Mouse (Mus musculus) G1E (cell line): ENCODE data around the gene BC003965.
"Not testable (repeated sequence)": the region's sequence is repeated elsewhere in the genome, so short reads cannot be mapped to it uniquely, and the experiment has no call there.

Experiments used
- CTCF ChIP-seq: IDR thresholded peaks from 2 replicates; pipeline ENCODE4 v1.5.1; 2012; ENCODE audit warnings: low read depth, low read length, inconsistent platforms, mixed read lengths
- GATA1 ChIP-seq: IDR thresholded peaks from 2 replicates; pipeline ENCODE4 v1.6.1; 2012; ENCODE audit warnings: borderline replicate concordance, low read length, inconsistent platforms, mixed read lengths

- not testable (repeated sequence) for TF ChIP-seq CTCF, GATA1
These were observed 38.2 kb downstream of the BC003965 start for GRCm38 (mm10) chr17:25222504-25222940.
